Mouse (Mus musculus) layer of hippocampus, adult 2 months (tissue): ENCODE measurements around the gene Lrrtm3. TPM values are rescaled to one million over a fixed set of nuclear protein-coding genes. Genes with fewer than 3 reads are reported as not detected.

Experiments used
- DNase-seq, 2 experiments: peaks; one replicate each; pipeline ENCODE4 v3.0.0; 2022; ENCODE audit warnings: low spot score in 2 of 2
- H3K27ac ChIP-seq: fragments of 200-600 bp; 2 replicates; pipeline ENCODE4 v1.8.1; 2022
- H3K4me3 ChIP-seq: fragments of 200-600 bp; 2 replicates; pipeline ENCODE4 v1.8.1; 2022; ENCODE audit warnings: mild to moderate bottlenecking
- CTCF ChIP-seq: fragments of 200-600 bp; conservative IDR thresholded peaks from 2 replicates; pipeline ENCODE4 v1.8.1; 2022; ENCODE audit warnings: antibody characterized with exemption, mild to moderate bottlenecking, moderate library complexity
- total RNA-seq, 2 experiments: library from RNA; stranded (reverse); gene quantifications; 2 replicates each; pipeline ENCODE4 v1.2.3; 2021

Lrrtm3 gene
- total RNA-seq, 2 experiments from 2014 or later, result 18.2 to 21.1 TPM

DNA sequence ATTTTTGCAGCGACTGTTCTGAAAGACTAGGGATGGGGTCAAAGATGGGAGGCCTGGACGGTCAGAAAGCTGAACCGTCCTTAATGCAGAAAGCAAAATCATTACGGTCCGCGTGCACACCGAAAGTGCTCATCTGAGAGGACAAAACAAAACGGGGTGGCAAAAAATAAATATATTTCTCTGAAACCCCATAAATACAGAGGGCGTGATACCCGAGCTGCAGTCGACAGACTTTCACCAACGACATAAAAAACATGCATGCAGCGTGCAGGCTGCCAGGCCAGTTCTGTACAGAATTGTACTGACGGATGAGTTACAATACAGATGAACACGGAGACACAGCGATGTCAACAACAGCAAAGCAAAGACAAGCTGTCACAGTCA lies 3.9 kb downstream of the Lrrtm3 start:
- no peak for DNase-seq
- Histone ChIP-seq H3K4me3 (peak overlapping the region; percentile 66), H3K27ac (peak overlapping the region; percentile 89)
- no peak for TF ChIP-seq CTCF

DNA sequence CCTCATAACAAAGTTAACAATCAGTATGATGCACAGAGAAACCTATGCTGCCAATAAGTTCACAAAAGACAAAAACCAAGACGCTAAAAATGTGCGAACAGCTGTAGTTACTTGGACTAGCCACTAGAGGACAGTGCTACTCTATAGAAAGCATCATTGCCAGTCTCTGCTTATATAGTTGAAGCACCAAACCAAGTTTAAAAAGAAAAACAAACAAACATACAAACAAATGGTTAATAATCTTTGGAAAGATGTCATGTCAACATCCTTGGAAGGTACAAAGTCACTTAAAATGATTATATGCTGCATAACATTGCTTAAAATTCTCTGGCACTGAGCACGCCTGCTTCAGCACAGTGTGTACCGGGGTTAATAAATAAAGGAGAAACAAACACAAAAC lies 5.6 kb downstream of the Lrrtm3 start:
- DNase-seq, result no peak
- H3K27ac ChIP-seq, result peak overlapping the region; percentile 36; the same call in 1 of the 2 replicates
- TF ChIP-seq CTCF, result peak; percentile 100
- peak overlapping the region; percentile 46 for H3K4me3 ChIP-seq

DNA sequence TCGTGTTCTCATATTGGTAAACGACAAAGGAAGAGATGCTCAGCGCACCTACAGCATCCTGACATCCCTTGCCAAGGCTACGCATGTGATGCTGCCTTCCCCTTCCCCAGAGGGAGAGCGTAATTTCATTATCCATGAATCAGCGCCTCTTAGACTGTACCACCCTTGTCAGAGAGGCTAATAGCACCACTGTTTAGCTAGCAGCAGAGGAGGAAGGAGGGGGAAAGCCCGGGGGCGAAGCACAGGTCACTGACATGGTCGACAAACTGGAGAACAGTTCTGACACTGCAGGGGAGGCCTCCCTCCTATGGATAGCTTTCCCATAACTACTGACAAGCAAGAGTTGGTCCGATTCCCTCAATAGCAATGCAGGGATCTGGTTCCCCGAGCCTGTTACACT lies 6.3 kb downstream of the Lrrtm3 start:
- peak overlapping the region; percentile 45 for H3K4me3 ChIP-seq
- DNase-seq, result no peak
- H3K27ac ChIP-seq, result peak overlapping the region; percentile 49; the same call in 1 of the 2 replicates
- no peak for TF ChIP-seq CTCF

DNA sequence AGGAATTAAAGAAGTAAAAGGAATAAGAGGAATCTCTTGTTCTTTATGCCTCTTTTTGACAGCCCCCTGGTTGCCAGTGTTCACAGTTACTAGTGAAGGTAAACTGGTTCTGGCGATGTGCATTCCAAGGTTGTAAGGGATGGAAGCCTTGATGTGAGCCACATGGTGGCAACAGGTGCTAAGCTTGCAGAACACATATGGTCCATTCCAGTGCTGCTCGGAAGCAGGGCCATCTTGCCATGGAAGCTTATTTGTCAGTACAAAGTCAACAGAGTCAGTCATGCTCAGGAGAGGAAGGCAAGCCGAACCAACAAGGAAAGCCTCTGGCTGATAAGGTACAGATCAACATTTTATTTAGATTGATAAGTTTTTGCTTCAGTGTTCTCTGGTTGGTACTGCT lies 7.7 kb downstream of the Lrrtm3 start:
- H3K4me3 ChIP-seq, result no peak overlapping the region
- TF ChIP-seq CTCF, result no peak
- no peak overlapping the region for H3K27ac ChIP-seq
- no peak for DNase-seq

DNA sequence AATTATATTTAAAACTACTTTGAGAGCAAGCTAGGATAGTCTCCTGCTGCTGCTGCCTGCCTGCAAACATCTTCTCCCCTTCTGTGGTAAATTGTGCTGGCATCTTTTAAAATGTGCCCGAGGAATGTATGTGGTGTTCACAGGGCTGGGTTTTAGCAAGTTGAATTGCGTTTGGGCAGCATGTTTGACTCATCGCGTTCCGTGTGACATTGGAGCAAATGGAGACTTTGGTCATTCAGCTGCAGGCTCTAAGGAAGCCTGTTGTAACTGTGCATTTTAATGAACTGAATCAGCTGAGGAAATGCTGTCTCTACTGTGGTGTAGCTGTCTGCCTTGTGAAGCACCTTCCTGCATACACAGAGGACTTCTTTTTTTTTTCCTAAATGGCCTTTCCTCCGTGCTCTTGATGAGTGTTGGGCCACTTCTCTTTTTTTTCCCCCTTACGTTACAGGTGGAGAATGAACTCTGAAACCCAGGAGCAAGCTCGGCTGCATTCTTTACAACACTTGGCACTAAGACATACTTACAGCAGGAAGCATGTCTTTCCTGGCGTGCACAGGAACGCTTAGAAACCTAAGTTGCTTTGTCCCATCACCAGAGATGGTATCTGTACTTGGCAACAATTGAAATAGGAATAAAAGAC lies 13.5 kb downstream of the Lrrtm3 start:
- Histone ChIP-seq H3K4me3 (peak overlapping the region; percentile 13; the same call in 1 of the 2 replicates), H3K27ac (peak overlapping the region; percentile 59; the same call in 1 of the 2 replicates)
- no peak for TF ChIP-seq CTCF
- DNase-seq, result no peak

DNA sequence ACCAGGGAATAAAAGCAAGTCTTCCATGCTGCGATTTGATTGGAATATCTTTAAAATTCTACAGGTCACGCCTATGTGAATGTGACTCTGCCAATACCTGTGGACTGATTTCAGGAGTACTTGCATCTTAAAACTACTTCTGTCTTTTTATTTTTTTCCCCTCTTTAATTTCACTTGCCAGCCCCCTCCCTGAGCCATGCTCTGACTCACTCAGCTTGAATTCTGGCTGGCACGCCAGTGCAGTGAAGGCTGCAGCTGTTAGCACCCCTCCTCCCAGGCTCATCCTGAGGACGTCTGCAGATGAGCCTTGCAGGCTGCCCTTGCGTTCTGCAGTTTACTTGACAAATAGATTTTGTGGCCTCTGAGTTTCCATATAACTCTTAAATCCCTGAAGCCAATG lies 14.1 kb downstream of the Lrrtm3 start:
- Histone ChIP-seq H3K27ac (peak overlapping the region; percentile 59; the same call in 1 of the 2 replicates), H3K4me3 (peak overlapping the region; percentile 13; the same call in 1 of the 2 replicates)
- peak; percentile 49 to 66 for DNase-seq
- no peak for TF ChIP-seq CTCF

DNA sequence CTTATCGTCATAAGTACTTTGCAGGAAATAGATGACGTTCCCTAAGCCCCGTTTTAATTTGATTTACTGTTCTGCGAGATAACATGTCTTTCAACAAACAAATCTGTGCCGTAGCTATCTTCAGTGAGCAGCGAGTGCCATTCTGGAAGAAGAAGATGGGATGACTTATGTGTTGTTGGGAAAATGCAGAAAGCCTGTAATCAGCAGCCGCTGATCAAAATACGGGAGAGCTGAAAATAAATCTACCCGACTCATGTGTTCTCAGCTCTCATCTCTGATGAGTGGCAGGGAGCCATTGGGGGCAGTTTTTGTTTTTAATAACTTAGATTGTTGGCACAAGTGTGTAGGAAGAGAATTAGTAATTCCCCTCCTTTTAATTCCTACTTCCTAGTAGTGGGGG lies 26.4 kb downstream of the Lrrtm3 start:
- Histone ChIP-seq H3K27ac (0 out of 2 replicates have a peak overlapping the region, but pooled peaks have one; percentile 10), H3K4me3 (no peak overlapping the region)
- TF ChIP-seq CTCF, result no peak
- no peak for DNase-seq

DNA sequence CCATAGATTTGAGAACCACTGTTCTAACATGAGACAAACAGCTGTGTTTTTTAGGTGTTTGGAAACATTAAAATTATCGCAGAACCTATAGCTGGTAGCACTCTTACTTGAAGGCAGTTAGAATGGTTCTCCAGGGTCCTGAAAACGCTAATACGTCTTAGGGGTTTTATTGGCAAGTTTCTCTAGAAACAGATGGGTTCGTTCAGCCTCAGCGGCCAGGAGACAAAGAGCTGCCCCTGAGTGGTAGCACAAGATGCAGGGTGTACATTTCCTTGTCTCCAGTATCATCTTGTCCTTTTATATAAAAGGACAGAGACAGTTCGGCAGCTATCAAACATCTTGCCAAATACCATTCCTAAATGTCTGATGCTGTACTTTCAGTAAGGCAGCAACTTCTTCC lies 40.1 kb downstream of the Lrrtm3 start:
- Histone ChIP-seq H3K4me3 (no peak overlapping the region), H3K27ac (no peak overlapping the region)
- DNase-seq, result no peak
- TF ChIP-seq CTCF, result no peak

DNA sequence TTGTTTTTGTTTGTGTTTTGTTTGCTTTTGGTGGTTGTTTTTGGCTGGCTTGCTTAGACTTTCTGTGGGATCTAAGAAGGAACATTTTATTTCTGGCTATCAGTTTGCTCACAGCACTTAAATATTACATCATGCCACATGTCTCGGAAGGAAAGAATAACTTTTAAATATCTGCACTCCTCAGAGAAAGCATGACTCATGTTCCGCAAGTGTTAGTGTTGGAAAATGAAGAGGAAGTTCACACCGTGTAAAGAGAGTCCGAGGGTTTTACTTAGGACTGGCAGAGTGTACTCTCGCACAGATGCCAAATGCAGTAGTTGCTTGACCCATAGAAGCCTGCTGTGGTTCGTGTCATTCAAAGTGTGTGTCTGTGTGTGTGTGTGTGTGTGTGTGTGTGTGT lies 40.9 kb downstream of the Lrrtm3 start:
- DNase-seq, result peak in 1 of 2 experiments; percentile 20
- Histone ChIP-seq H3K27ac (no peak overlapping the region), H3K4me3 (no peak overlapping the region)
- no peak for TF ChIP-seq CTCF

DNA sequence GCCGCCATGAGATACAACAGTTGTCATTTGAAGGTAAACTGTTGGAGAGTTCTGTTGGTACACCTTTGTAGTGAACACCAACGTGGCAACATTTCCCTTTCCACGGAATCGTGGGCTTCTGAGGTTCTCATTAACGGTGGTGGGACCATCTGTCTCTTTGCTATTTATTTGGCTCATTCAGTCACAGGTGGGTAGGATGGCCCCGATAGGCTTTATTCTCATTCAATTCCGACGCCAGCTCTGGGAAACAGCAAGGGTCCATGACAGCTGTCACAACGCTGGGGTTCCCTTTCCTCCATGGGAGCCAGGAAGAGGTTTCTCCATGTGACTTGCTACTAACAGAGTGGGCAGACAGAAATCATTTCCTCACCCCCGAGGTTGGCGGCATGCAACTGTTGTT lies 48.2 kb downstream of the Lrrtm3 start:
- TF ChIP-seq CTCF, result no peak
- DNase-seq, result no peak
- H3K27ac ChIP-seq, result no peak overlapping the region
- H3K4me3 ChIP-seq, result no peak overlapping the region

DNA sequence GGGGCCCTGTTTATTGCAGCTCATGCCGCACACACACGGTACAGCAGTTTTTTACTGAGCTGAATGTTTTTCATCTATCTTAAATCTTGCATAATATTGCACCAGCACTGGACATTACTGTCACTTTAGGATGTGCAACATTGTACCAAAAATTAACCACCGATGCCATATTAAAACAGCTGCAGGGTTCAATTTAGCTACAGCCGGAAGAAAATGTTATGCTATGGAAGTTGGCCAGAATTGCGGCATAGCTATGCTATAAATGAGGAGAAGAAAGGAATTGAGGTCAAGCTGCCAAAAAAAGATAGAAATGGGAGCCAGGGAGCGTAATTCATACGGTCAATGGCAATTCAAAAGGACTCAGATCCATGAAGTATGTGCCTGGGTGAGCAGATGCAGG lies 48.9 kb downstream of the Lrrtm3 start:
- no peak for DNase-seq
- TF ChIP-seq CTCF, result no peak
- H3K4me3 ChIP-seq, result no peak overlapping the region
- no peak overlapping the region for H3K27ac ChIP-seq

DNA sequence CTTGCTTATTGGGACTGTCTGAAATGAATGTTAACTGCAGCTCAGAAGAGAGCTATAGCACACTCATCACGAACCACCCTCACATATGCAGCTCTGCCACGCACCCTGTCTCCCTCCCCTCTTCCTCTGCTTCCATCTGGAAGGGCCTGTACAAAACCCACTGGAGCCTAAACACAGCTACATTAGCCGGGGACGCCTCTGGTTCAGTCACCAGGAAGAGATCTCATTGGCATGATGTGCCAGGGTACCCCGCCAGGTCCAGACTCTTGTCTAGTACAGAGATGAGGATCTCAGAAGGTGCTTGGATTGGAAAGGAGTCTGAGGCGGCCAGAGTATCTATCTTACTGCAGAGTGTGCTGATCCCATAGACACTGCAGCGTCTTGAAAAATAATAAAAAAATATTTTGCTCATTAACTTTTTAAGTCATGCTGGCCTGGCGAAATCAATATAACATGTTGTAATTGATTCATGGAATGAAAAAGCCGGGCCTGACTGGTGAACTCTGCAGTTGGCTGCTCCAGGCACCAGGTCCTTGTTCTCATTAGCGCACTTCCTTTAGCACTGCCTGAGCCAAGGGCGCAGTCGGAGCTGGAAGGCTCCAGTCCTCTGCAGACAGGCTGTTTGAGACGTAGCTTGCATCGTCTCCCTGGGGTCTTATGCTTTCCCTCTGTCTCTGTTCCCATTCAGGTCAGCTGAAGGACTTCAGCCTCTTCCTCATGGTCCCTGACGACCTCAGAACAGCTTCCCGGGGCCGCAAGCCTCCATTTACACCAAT lies 50.1 kb downstream of the Lrrtm3 start:
- DNase-seq, result peak; percentile 18 to 31
- H3K4me3 ChIP-seq, result no peak overlapping the region
- H3K27ac ChIP-seq, result no peak overlapping the region
- no peak for TF ChIP-seq CTCF

DNA sequence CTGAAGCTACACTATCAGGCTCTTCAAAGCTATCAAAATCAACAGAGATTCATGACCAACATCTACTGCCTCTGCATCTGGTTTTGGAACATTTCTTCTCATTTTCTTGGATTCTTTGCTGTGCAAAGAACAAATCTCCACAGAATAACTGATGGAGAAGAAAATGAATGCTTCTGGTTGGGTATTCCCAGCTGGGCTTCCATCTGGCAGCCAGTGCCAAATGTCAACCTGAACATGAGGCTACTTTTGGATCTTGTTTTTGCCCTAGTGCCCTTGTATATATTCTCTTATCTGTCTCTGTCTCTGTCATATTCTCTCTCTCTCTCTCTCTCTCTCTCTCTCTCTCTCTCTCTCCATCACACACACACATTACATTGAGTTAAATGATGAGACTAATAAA lies 59.2 kb downstream of the Lrrtm3 start:
- no peak for TF ChIP-seq CTCF

DNA sequence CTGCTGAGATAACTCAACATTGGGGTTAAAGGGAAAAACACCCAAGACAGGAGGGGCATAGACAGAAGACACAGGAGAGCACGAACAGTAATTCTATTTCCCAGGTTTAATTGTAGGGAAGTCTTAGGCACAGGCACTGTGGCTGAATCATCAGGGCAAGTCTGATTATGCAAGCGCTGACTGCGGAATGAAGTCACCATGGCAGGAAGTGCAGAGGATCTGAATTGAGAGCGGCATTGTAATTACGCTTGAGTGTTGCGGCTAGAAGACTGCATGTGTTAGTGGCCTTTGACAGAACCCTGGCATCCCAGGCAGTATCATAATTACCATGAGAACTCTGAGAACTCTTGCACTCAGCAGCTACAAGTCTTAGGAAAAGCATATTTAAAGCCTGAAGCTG lies 66.7 kb downstream of the Lrrtm3 start:
- Histone ChIP-seq H3K4me3 (no peak overlapping the region), H3K27ac (no peak overlapping the region)
- DNase-seq, result peak in 1 of 2 experiments; percentile 9
- no peak for TF ChIP-seq CTCF

More for the DNA sequence above, 59.2 kb downstream of the Lrrtm3 start:
- no peak overlapping the region for H3K27ac ChIP-seq
- DNase-seq, result no peak
- H3K4me3 ChIP-seq, result no peak overlapping the region
